Mouse (Mus musculus): ENCODE results near the gene Prox2. TPM values are rescaled to one million over a fixed set of nuclear protein-coding genes. Genes with fewer than 3 reads are reported as not detected.

Prox2 gene
- polyA plus RNA-seq, 1 experiment from 2014 or later = 3.0 TPM

- Histone ChIP-seq H3K4me2 (no peak overlapping the region), H3K27me3 (replicated peaks) (no peaks in the 10 kb centered on the region), H3K9me3 (no peaks in the 10 kb centered on the region), H3K9ac (no peak overlapping the region), H3K4me3 (replicated peaks) (no peak overlapping the region), H3K27ac (no peak overlapping the region), H3K36me3 (no peaks in the 10 kb centered on the region), H3K4me1 (peaks cover 22% of the 10 kb centered on the region; the same call in 1 of the 2 replicates)
- ATAC-seq (ENCODE audit: insufficient read depth, low FRiP score, low read depth) = no peak
- 73% methylated on average over 3 of the region's 3 CpGs for WGBS
Measured at GRCm38 (mm10) chr12:85108643-85109042, 1.9 kb downstream of the Prox2 start.

DNA sequence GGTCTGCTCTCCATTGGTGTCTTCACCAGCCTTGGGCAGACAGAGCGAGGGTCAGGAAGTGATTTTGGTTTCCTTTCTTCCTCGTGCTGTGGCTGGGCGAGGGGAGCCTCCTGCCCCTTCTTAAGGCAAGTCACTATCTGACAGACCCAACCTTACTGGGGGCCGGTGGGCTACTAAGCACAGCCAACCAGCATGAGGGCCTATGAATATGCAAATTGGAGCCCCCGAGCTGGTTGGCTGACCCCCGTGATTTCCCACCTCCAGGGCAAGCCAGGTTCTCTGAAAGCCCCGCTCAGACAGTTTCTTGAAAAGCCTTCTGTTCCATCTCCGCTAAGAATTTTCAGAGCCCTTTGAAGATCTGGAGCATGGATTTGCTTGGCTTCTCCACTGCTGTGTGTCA, 4.3 kb downstream of the Prox2 start:
- H3K4me3 ChIP-seq (replicated peaks) = no peak overlapping the region
- H3K9ac ChIP-seq = no peak overlapping the region
- no peaks in the 10 kb centered on the region for H3K9me3 ChIP-seq
- H3K27me3 ChIP-seq (replicated peaks) = no peaks in the 10 kb centered on the region
- H3K4me1 ChIP-seq = peaks cover 7% of the 10 kb centered on the region; the same call in 1 of the 2 replicates
- no peaks in the 10 kb centered on the region for H3K36me3 ChIP-seq
- 11% methylated on average over 8 of the region's 8 CpGs for WGBS
- peak overlapping the region; percentile 32; the same call in 1 of the 2 replicates for H3K4me2 ChIP-seq
- ATAC-seq (ENCODE audit: insufficient read depth, low FRiP score, low read depth) = no peak
- no peak overlapping the region for H3K27ac ChIP-seq

GRCm38 (mm10) chr12:85104789-85105188, 5.8 kb downstream of the Prox2 start:
- 85% methylated on average over 8 of the region's 8 CpGs for WGBS
- Histone ChIP-seq H3K4me3 (replicated peaks) (no peak overlapping the region), H3K4me2 (no peak overlapping the region), H3K36me3 (no peaks in the 10 kb centered on the region), H3K4me1 (peaks cover 7% of the 10 kb centered on the region; the same call in 1 of the 2 replicates), H3K27ac (no peak overlapping the region), H3K9ac (no peak overlapping the region), H3K9me3 (no peaks in the 10 kb centered on the region), H3K27me3 (replicated peaks) (no peaks in the 10 kb centered on the region)
- no peak for ATAC-seq (ENCODE audit: insufficient read depth, low FRiP score, low read depth)

DNA sequence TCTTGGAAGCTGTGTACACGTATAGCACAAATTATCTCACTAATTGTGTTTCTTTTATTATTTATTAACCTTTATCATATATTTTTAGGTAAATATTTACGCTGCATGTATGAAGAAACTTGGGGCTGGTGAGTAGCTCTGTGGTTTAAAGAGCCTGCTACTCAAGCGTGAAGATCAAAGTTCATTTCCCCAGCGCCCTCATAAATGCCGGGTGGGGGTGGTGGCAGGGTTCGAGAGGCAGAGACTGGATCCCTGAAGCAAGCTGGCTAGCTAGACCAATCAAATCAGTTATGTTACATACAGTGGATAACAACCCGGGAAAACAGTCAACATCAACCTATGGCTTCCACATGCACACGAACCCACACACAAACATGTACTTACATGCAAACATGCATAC, 7.5 kb downstream of the Prox2 start:
- no peak for ATAC-seq (ENCODE audit: insufficient read depth, low FRiP score, low read depth)
- H3K27me3 ChIP-seq (replicated peaks) = no peaks in the 10 kb centered on the region

GRCm38 (mm10) chr12:85101521-85102106, 8.9 kb downstream of the Prox2 start:
- Histone ChIP-seq H3K4me3 (replicated peaks) (no peak overlapping the region), H3K9ac (no peak overlapping the region), H3K4me2 (no peak overlapping the region), H3K9me3 (no peaks in the 10 kb centered on the region), H3K27me3 (replicated peaks) (no peaks in the 10 kb centered on the region), H3K27ac (no peak overlapping the region), H3K4me1 (no peaks in the 10 kb centered on the region), H3K36me3 (no peaks in the 10 kb centered on the region)
- WGBS = 81% methylated on average over 5 of the region's 5 CpGs
- ATAC-seq (ENCODE audit: insufficient read depth, low FRiP score, low read depth) = no peak

More for the DNA sequence above, 7.5 kb downstream of the Prox2 start:
- Histone ChIP-seq H3K36me3 (no peaks in the 10 kb centered on the region), H3K4me3 (replicated peaks) (no peak overlapping the region), H3K4me2 (no peak overlapping the region), H3K9ac (no peak overlapping the region), H3K4me1 (no peaks in the 10 kb centered on the region), H3K27ac (no peak overlapping the region), H3K9me3 (no peaks in the 10 kb centered on the region)
- 62% methylated on average over 8 of the region's 8 CpGs for WGBS

- no peak for ATAC-seq (ENCODE audit: insufficient read depth, low FRiP score, low read depth)
- Histone ChIP-seq H3K4me1 (no peaks in the 10 kb centered on the region), H3K4me3 (replicated peaks) (no peak overlapping the region), H3K9me3 (no peaks in the 10 kb centered on the region), H3K27me3 (replicated peaks) (no peaks in the 10 kb centered on the region), H3K4me2 (no peak overlapping the region), H3K9ac (no peak overlapping the region), H3K36me3 (no peaks in the 10 kb centered on the region), H3K27ac (no peak overlapping the region)
- 67% methylated on average over 14 of the region's 14 CpGs for WGBS
Measured at GRCm38 (mm10) chr12:85101001-85101400, 9.6 kb downstream of the Prox2 start.

- Histone ChIP-seq H3K9me3 (no peaks in the 10 kb centered on the region), H3K36me3 (no peaks in the 10 kb centered on the region), H3K27me3 (replicated peaks) (no peaks in the 10 kb centered on the region), H3K27ac (no peak overlapping the region), H3K4me3 (replicated peaks) (no peak overlapping the region), H3K4me1 (0 out of 2 replicates have a peak, but pooled peaks cover 3% of the 10 kb centered on the region), H3K4me2 (no peak overlapping the region), H3K9ac (no peak overlapping the region)
- 83% methylated on average over 7 of the region's 7 CpGs for WGBS
- ATAC-seq (ENCODE audit: insufficient read depth, low FRiP score, low read depth) = no peak
Measured at GRCm38 (mm10) chr12:85095859-85096258, 14.7 kb downstream of the Prox2 start.

DNA sequence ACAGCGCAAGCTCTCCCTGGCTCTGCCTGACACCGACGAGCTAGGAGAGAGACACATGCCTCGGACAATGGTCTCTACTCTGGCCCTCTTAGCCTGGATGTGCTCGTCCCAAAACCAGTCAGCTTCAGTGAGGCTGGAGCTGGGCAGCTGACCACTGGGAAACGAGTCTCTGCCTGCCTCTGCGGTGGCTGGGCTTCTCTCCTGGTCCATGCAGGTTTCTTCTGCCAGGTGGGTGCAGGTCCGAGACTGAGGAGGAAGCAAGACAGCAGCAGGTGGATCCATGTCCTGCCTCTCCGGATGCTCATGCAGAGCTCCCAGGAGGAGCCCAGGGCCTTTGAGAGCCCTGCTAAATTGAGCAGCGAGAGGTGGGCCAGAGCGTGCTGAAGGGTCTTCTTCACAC, 15.4 kb downstream of the Prox2 start:
- 0 out of 2 replicates have a peak, but pooled peaks cover 3% of the 10 kb centered on the region for H3K4me1 ChIP-seq
- H3K27me3 ChIP-seq (replicated peaks) = no peaks in the 10 kb centered on the region
- WGBS = 82% methylated on average over 11 of the region's 11 CpGs
- H3K27ac ChIP-seq = no peak overlapping the region
- no peaks in the 10 kb centered on the region for H3K9me3 ChIP-seq
- H3K4me3 ChIP-seq (replicated peaks) = no peak overlapping the region
- no peaks in the 10 kb centered on the region for H3K36me3 ChIP-seq
- ATAC-seq (ENCODE audit: insufficient read depth, low FRiP score, low read depth) = no peak
- no peak overlapping the region for H3K4me2 ChIP-seq
- no peak overlapping the region for H3K9ac ChIP-seq

DNA sequence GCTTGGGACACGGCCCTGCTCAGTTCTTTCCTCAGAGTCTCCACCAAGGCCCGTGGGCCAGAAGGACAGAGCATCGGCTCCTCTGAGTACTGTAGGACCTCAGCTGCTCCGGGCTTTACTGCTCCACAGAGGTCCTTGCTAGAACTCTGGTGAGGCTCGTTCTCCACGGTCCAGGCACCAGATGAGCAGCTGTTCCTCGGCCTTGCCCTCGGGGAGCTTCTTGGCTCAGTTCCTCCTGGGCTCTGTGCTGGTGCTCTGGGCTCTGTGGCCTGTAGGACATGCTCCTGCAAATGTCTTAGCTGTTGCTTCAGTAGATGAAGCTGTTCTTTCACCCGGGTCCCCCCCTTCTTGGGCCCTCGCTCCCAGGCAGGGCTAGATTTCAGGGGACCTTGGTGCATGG, 15.9 kb downstream of the Prox2 start:
- Histone ChIP-seq H3K36me3 (no peaks in the 10 kb centered on the region), H3K4me1 (0 out of 2 replicates have a peak, but pooled peaks cover 3% of the 10 kb centered on the region), H3K27ac (peak overlapping the region; percentile 46; the same call in 1 of the 2 replicates), H3K9ac (no peak overlapping the region), H3K4me3 (replicated peaks) (no peak overlapping the region), H3K9me3 (no peaks in the 10 kb centered on the region), H3K27me3 (replicated peaks) (no peaks in the 10 kb centered on the region), H3K4me2 (no peak overlapping the region)
- no peak for ATAC-seq (ENCODE audit: insufficient read depth, low FRiP score, low read depth)
- WGBS = 77% methylated on average over 10 of the region's 10 CpGs

- H3K27ac ChIP-seq = peak overlapping the region; percentile 46; the same call in 1 of the 2 replicates
- H3K9ac ChIP-seq = no peak overlapping the region
- H3K9me3 ChIP-seq = no peaks in the 10 kb centered on the region
- peak overlapping the region; percentile 15; the same call in 1 of the 2 replicates for H3K4me2 ChIP-seq
- WGBS = 26% methylated on average over 14 of the region's 14 CpGs
- H3K36me3 ChIP-seq = no peaks in the 10 kb centered on the region
- 0 out of 2 replicates have a peak, but pooled peaks cover 3% of the 10 kb centered on the region for H3K4me1 ChIP-seq
- ATAC-seq (ENCODE audit: insufficient read depth, low FRiP score, low read depth) = peak; percentile 57; the same call in 1 of the 2 replicates
- H3K27me3 ChIP-seq (replicated peaks) = no peaks in the 10 kb centered on the region
- no peak overlapping the region for H3K4me3 ChIP-seq (replicated peaks)
Measured at GRCm38 (mm10) chr12:85094010-85094409, 16.5 kb downstream of the Prox2 start.

- 0 out of 2 replicates have a peak, but pooled peaks cover 3% of the 10 kb centered on the region for H3K4me1 ChIP-seq
- H3K4me3 ChIP-seq (replicated peaks) = no peak overlapping the region
- H3K27ac ChIP-seq = no peak overlapping the region
- no peaks in the 10 kb centered on the region for H3K9me3 ChIP-seq
- peaks cover 12% of the 10 kb centered on the region; the same call in 1 of the 2 replicates for H3K36me3 ChIP-seq
- no peak overlapping the region for H3K9ac ChIP-seq
- 2% methylated on average over 3 of the region's 3 CpGs for WGBS
- no peak for ATAC-seq (ENCODE audit: insufficient read depth, low FRiP score, low read depth)
- no peak overlapping the region for H3K4me2 ChIP-seq
- H3K27me3 ChIP-seq (replicated peaks) = no peaks in the 10 kb centered on the region
Measured at GRCm38 (mm10) chr12:85092214-85092613, 18.3 kb downstream of the Prox2 start.

GRCm38 (mm10) chr12:85091190-85091589, 19.4 kb downstream of the Prox2 start:
- Histone ChIP-seq H3K4me2 (no peak overlapping the region), H3K4me3 (replicated peaks) (no peak overlapping the region), H3K9ac (no peak overlapping the region), H3K27ac (no peak overlapping the region), H3K27me3 (replicated peaks) (no peaks in the 10 kb centered on the region), H3K4me1 (0 out of 2 replicates have a peak, but pooled peaks cover 3% of the 10 kb centered on the region), H3K36me3 (peaks cover 12% of the 10 kb centered on the region; the same call in 1 of the 2 replicates), H3K9me3 (no peaks in the 10 kb centered on the region)
- ATAC-seq (ENCODE audit: insufficient read depth, low FRiP score, low read depth) = no peak
- 78% methylated on average over 3 of the region's 3 CpGs for WGBS
